Mouse (Mus musculus) midbrain, embryonic 10.5 days (tissue): ENCODE results near the gene Slc9a2. TPM values are rescaled to one million over a fixed set of nuclear protein-coding genes. Genes with fewer than 3 reads are reported as not detected.

Experiments
- DNase-seq: peaks from one replicate; pipeline ENCODE4 v3.0.0-alpha.2; 2017; ENCODE audit warnings: low spot score
- H3K27ac ChIP-seq: fragments of 300-500 bp; sonication (generic); replicated peaks from 2 replicates; pipeline ENCODE4 v1.5.1; 2016; ENCODE audit warnings: mild to moderate bottlenecking
- H3K27me3 ChIP-seq: fragments of 300-500 bp; sonication (generic); 2 replicates; pipeline ENCODE4 v1.6.1; 2016; ENCODE audit warnings: low read depth, mild to moderate bottlenecking; ENCODE audit not compliant: poor library complexity, severe bottlenecking
- H3K36me3 ChIP-seq: fragments of 300-500 bp; sonication (generic); 2 replicates; pipeline ENCODE4 v1.6.1; 2016; ENCODE audit warnings: mild to moderate bottlenecking, moderate library complexity
- H3K4me1 ChIP-seq: fragments of 300-500 bp; sonication (generic); 2 replicates; pipeline ENCODE4 v1.6.1; 2016
- H3K4me3 ChIP-seq: fragments of 300-500 bp; sonication (generic); 2 replicates; pipeline ENCODE4 v1.5.1; 2016; ENCODE audit warnings: mild to moderate bottlenecking, moderate library complexity
- H3K9me3 ChIP-seq: fragments of 300-500 bp; sonication (generic); replicated peaks from 2 replicates; pipeline ENCODE4 v1.6.1; 2016; ENCODE audit warnings: mild to moderate bottlenecking
- WGBS: fragments of 180-500 bp; shearing (Covaris S2); methylation state at CpG from one replicate; pipeline ENCODE4 v1.1.7; 2016; 5-methylcytosine and 5-hydroxymethylcytosine counted together
- polyA plus RNA-seq: library from polyadenylated mRNA; unstranded; fragments of >200 nt; fragmentation: Nextera tagmentation; extraction: Ambion mirVana; gene quantifications from 2 replicates; pipeline ENCODE4 v1.2.1, GENCODE M21; 2016

Gene Slc9a2
- polyA plus RNA-seq, 1 experiment from 2014 or later: 0.02 TPM

- WGBS: 83% methylated on average over 3 of the region's 3 CpGs
- Histone ChIP-seq H3K4me3 (no peak overlapping the region), H3K4me1 (no peaks in the 10 kb centered on the region), H3K27me3 (no peaks in the 10 kb centered on the region), H3K27ac (no peak overlapping the region), H3K36me3 (no peaks in the 10 kb centered on the region), H3K9me3 (no peaks in the 10 kb centered on the region)
- no peak for DNase-seq
Measured at GRCm38 (mm10) chr1:40670025-40670424, 10.3 kb upstream of the Slc9a2 start.

GRCm38 (mm10) chr1:40671490-40671889 lies 8.9 kb upstream of the Slc9a2 start:
- Histone ChIP-seq H3K4me3 (no peak overlapping the region), H3K9me3 (no peaks in the 10 kb centered on the region), H3K27ac (no peak overlapping the region), H3K36me3 (no peaks in the 10 kb centered on the region), H3K4me1 (no peaks in the 10 kb centered on the region), H3K27me3 (no peaks in the 10 kb centered on the region)
- 88% methylated on average over 4 of the region's 4 CpGs for WGBS
- DNase-seq: no peak

- H3K27ac ChIP-seq: no peak overlapping the region
- H3K4me3 ChIP-seq: no peak overlapping the region
- no peaks in the 10 kb centered on the region for H3K9me3 ChIP-seq
- peaks cover 20% of the 10 kb centered on the region for H3K4me1 ChIP-seq
- DNase-seq: no peak
- WGBS: 44% methylated on average over 5 of the region's 5 CpGs
- H3K27me3 ChIP-seq: peaks cover 46% of the 10 kb centered on the region
- H3K36me3 ChIP-seq: no peaks in the 10 kb centered on the region
Measured at GRCm38 (mm10) chr1:40677306-40677705, 3.1 kb upstream of the Slc9a2 start.

DNA sequence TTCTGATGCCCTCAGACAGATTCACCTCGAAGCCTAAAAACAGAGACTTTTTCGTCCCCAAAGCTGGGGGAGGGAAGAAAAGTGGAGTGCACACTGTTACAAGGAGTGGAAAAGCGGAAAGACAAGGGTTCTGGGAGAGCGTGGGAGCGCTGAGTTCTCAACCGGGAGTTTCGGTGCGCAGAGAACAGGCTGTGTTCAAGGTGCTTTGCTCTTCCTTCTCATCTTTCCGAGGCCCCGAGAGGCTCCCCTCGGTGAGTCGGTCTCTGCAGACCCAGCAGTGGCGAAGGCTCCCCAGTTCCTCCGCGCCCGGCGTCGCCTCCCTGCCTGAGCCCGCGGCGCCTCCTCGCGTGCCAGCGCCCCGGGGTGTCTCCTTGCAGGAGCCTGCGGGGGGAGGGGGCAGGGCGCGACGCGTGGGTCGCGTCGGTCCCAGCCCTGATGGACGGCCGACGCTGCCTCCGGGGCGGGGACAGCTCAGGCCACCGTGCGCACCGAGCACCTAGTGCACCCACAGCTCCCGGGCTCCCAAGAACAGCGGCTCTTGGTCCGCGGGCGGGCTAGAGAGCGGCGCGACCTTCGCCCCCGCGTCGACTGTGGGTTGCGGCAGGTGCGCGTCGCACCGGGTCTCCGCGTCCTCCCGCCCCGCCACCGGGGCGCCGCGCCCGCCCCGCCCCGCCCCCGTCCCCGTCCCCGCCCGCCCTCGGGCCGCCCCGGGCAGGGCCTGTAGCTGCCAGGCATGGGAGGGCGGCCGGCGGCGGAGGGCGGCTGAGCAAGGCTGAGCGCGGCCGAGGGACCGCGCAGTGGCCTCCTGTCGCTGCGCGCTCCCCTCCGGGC lies 709 bp downstream of the Slc9a2 start:
- Histone ChIP-seq H3K27me3 (peaks cover 68% of the 10 kb centered on the region), H3K4me1 (peaks cover 21% of the 10 kb centered on the region), H3K36me3 (no peaks in the 10 kb centered on the region), H3K27ac (peak overlapping the region; percentile 55; the same call in 1 of the 2 replicates), H3K4me3 (peak overlapping the region; percentile 72), H3K9me3 (no peaks in the 10 kb centered on the region)
- under 1% methylated on average over 88 of the region's 90 CpGs for WGBS
- DNase-seq: peak; percentile 48

- peak; percentile 41 for DNase-seq
- no peak overlapping the region; the same call in 1 of the 2 replicates for H3K27ac ChIP-seq
- WGBS: 5% methylated on average over 44 of the region's 44 CpGs
- H3K9me3 ChIP-seq: no peaks in the 10 kb centered on the region
- peaks cover 68% of the 10 kb centered on the region for H3K27me3 ChIP-seq
- H3K4me1 ChIP-seq: peaks cover 21% of the 10 kb centered on the region
- H3K36me3 ChIP-seq: no peaks in the 10 kb centered on the region
- peak overlapping the region; percentile 72 for H3K4me3 ChIP-seq
Measured at GRCm38 (mm10) chr1:40681699-40682510, 1.5 kb downstream of the Slc9a2 start.

DNA sequence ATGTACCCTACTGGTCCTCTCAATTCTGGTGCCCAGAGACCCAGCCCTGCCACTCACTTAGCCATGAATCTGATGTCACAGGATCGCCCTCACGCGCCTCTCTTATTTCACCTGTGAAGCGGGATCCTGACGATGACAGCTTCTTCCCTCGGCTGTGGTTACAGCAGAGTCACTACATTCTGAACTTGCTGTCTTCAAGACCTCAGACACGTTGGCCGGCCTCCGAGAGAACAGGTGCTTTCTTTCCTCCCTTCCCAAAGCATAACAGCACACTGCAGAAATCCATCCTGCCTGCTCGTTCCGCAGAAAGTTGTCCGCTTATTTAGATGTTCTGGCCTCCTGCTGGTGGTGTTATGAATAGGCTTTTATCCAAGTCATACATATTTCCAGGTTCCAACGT lies 13.9 kb downstream of the Slc9a2 start:
- no peak overlapping the region for H3K27ac ChIP-seq
- H3K4me1 ChIP-seq: no peaks in the 10 kb centered on the region
- no peak for DNase-seq
- H3K4me3 ChIP-seq: no peak overlapping the region
- H3K27me3 ChIP-seq: no peaks in the 10 kb centered on the region
- WGBS: 90% methylated on average over 13 of the region's 13 CpGs
- H3K9me3 ChIP-seq: peaks cover 4% of the 10 kb centered on the region; the same call in 1 of the 2 replicates
- H3K36me3 ChIP-seq: no peaks in the 10 kb centered on the region

DNA sequence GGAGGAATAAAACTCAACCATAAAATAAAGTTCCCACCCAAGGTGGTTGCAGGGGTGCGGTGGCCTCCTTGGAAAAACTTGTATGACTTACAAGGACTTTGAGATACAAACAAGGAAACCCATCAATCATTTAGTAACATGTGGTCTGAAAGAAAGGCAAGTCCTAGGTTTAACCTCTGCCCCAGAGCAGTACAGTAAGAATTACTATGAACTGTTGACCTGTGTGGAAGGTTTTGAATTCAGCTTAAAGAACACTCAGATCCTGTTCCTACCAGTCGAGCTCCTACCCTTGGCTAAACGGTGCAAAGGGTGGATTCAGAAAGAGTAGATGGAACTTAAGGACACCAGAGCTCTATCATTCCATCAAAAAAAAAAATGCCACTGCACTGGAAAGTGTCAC lies 16.1 kb downstream of the Slc9a2 start:
- DNase-seq: no peak
- Histone ChIP-seq H3K4me3 (no peak overlapping the region), H3K9me3 (peaks cover 4% of the 10 kb centered on the region; the same call in 1 of the 2 replicates), H3K27me3 (no peaks in the 10 kb centered on the region), H3K36me3 (no peaks in the 10 kb centered on the region), H3K4me1 (no peaks in the 10 kb centered on the region), H3K27ac (no peak overlapping the region)
- WGBS: 91% methylated on average over 3 of the region's 3 CpGs

DNA sequence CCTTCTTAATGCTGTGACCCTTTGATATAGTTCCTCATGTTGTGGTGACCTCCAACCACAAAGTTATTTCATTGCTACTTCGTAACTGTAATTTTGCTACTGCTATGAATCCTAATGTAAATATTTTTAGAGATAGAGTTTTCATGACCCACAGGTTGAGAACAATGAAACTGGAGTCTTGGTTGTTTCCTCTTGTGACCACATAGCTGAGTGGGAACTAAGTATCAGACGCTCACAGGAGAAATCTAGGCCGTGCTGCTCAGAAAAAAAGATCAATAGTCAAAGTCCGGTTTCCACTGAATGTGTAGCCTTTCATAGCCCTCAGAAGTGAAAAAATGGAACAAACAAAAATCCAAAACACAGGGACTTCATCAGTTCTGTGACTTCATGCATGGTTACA lies 24.7 kb downstream of the Slc9a2 start:
- Histone ChIP-seq H3K27ac (no peak overlapping the region), H3K9me3 (no peaks in the 10 kb centered on the region), H3K36me3 (no peaks in the 10 kb centered on the region), H3K4me1 (no peaks in the 10 kb centered on the region), H3K27me3 (no peaks in the 10 kb centered on the region), H3K4me3 (no peak overlapping the region)
- no peak for DNase-seq
- WGBS: 91% methylated on average over 4 of the region's 4 CpGs

GRCm38 (mm10) chr1:40714950-40715349 lies 34.6 kb downstream of the Slc9a2 start:
- H3K36me3 ChIP-seq: no peaks in the 10 kb centered on the region
- DNase-seq: no peak
- H3K4me3 ChIP-seq: no peak overlapping the region
- H3K27me3 ChIP-seq: no peaks in the 10 kb centered on the region
- H3K27ac ChIP-seq: no peak overlapping the region
- H3K9me3 ChIP-seq: no peaks in the 10 kb centered on the region
- 90% methylated on average over 9 of the region's 9 CpGs for WGBS
- H3K4me1 ChIP-seq: no peaks in the 10 kb centered on the region

GRCm38 (mm10) chr1:40726051-40726450 lies 45.7 kb downstream of the Slc9a2 start:
- Histone ChIP-seq H3K4me1 (no peaks in the 10 kb centered on the region), H3K4me3 (no peak overlapping the region), H3K27ac (no peak overlapping the region), H3K27me3 (no peaks in the 10 kb centered on the region), H3K36me3 (no peaks in the 10 kb centered on the region), H3K9me3 (no peaks in the 10 kb centered on the region)
- no peak for DNase-seq
- WGBS: 95% methylated on average over 10 of the region's 10 CpGs

DNA sequence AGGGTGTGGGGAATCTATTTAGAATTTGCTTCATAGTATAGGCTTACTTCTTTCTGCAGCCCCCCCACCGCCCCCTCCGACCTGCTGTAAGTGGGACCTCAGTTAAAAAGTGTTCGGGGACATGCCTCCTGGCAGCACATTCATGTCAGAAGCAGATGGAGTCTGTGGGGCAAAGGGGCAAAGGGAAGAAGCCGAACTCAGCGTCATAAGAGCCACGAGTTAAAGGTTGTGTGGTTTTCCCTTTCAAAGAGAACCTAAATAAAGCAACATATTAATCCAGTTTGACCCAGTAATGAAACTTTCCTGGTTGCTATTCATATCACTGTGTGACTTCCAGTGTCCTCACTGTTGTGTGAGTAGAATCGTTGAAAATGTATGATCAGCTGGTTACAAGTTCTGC lies 47.0 kb downstream of the Slc9a2 start:
- H3K27ac ChIP-seq: no peak overlapping the region
- H3K36me3 ChIP-seq: no peaks in the 10 kb centered on the region
- no peaks in the 10 kb centered on the region for H3K4me1 ChIP-seq
- H3K27me3 ChIP-seq: no peaks in the 10 kb centered on the region
- no peak overlapping the region for H3K4me3 ChIP-seq
- 87% methylated on average over 7 of the region's 7 CpGs for WGBS
- no peak for DNase-seq
- H3K9me3 ChIP-seq: no peaks in the 10 kb centered on the region

- no peak overlapping the region for H3K4me3 ChIP-seq
- no peaks in the 10 kb centered on the region for H3K36me3 ChIP-seq
- no peak for DNase-seq
- no peaks in the 10 kb centered on the region for H3K27me3 ChIP-seq
- no peak overlapping the region for H3K27ac ChIP-seq
- no peaks in the 10 kb centered on the region for H3K9me3 ChIP-seq
- 97% methylated on average over 1 of the region's 1 CpGs for WGBS
- H3K4me1 ChIP-seq: no peaks in the 10 kb centered on the region
Measured at GRCm38 (mm10) chr1:40728636-40729035, 48.3 kb downstream of the Slc9a2 start.

GRCm38 (mm10) chr1:40737671-40738070 lies 57.3 kb downstream of the Slc9a2 start:
- Histone ChIP-seq H3K9me3 (no peaks in the 10 kb centered on the region), H3K27me3 (no peaks in the 10 kb centered on the region), H3K4me1 (no peaks in the 10 kb centered on the region), H3K4me3 (no peak overlapping the region), H3K36me3 (no peaks in the 10 kb centered on the region), H3K27ac (no peak overlapping the region)
- WGBS: 85% methylated on average over 8 of the region's 8 CpGs
- no peak for DNase-seq
